Mouse (Mus musculus): ENCODE results near the gene Gm49450.
"Not testable (repeated sequence)": the region's sequence is repeated elsewhere in the genome, so short reads cannot be mapped to it uniquely, and the experiment has no call there.

The Gm49450 gene

GRCm38 (mm10) chr15:98985240-98985981, 32.1 kb upstream of the Gm49450 start:
- DNase-seq, result peak; percentile 83

GRCm38 (mm10) chr15:98984681-98985080, 31.3 kb upstream of the Gm49450 start:
- no peak for DNase-seq

DNA sequence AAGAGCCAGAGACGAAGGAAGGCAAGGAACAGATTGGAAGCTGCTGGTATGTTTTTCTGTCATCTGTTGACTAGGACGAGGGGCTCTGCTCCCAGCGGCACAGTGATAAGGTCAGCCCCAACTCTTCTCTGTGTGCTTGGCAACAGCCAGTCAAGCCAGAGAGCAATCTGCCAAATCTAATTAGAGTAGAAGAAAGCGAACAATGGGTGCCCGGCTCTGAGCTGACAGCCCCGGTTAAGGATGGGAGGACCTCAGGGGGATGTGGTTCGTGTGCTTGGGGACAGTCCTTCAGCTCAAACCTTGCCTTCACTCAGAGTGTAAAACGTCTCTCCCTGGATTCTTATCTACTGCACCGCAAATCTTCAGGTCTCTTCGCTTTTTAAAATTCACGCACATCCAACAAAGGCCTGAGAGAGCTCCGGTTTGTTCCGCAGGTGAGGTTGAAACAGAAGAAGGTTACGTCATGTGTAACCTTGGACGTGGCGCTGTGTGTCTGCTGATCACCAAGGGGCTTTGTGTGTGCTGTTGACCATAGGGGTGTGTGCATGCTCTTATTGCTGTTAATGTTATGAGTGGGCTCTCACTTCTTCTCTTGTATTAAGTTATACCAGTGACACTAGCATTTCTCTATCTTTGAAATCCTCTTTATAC, 30.2 kb upstream of the Gm49450 start:
- DNase-seq, result no peak

DNA sequence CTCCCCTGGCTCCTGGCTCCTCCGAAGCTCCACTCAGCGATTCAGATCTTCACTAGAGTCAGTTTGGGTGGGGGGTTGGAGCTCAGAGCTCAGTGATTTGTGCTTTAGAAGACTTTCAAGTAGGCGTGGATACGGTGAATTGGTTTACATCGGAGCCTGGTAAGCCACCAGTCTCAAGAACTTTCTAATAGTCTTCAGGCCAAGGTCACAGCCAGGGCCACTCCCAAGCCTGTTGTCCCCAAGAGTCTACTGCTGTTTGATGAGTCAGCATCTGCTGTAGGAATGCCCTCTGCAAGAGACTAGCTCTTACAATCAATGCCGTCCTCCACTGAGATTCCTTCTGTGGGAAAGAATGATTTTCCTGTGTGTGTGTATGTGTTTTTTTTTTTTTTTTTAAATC, 28.7 kb upstream of the Gm49450 start:
- DNase-seq, result no peak

- DNase-seq, result no peak
Measured at GRCm38 (mm10) chr15:98980012-98980614, 26.8 kb upstream of the Gm49450 start.

DNA sequence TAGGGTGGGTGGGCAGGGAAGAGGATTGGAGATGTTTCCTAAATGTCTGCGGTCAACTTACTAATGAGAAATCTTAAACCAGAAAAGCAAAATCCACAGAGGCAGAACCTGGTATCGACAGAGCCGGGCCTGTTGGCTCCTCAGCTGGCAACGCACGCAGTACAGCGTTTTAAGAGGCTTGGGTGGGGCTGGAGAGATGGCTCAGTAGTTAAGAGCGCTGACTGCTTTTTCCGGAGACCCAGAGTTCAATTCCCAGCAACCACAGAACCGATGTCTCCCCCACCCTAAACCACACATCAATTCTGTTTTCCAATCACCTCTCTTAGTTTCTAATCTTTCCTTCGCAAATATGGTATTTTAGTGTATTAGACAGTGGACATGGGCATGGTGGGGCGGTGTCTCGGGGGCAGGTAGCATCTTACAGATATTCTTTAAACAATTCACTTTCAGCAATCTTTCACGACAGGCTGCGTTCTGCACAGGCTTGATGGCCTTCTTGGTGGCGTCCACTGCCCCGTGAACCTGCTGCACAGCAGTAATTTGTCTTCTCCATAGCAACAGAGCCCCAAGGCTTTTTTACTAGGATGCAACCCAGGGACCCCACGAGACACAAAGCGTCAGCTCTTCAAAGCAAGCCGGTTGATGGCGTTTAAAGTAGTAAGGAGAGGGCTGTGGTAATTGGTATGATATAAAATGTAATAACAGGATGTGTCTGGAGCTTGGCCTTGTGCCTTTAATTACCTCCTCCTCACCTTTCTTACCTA, 25.2 kb upstream of the Gm49450 start:
- DNase-seq, result no peak

GRCm38 (mm10) chr15:98977759-98978408, 24.5 kb upstream of the Gm49450 start:
- DNase-seq, result peak; percentile 89

GRCm38 (mm10) chr15:98976763-98977758, 23.7 kb upstream of the Gm49450 start:
- DNase-seq, result peak; percentile 47

- DNase-seq, result peak; percentile 71
Measured at GRCm38 (mm10) chr15:98973015-98973614, 19.8 kb upstream of the Gm49450 start.

DNA sequence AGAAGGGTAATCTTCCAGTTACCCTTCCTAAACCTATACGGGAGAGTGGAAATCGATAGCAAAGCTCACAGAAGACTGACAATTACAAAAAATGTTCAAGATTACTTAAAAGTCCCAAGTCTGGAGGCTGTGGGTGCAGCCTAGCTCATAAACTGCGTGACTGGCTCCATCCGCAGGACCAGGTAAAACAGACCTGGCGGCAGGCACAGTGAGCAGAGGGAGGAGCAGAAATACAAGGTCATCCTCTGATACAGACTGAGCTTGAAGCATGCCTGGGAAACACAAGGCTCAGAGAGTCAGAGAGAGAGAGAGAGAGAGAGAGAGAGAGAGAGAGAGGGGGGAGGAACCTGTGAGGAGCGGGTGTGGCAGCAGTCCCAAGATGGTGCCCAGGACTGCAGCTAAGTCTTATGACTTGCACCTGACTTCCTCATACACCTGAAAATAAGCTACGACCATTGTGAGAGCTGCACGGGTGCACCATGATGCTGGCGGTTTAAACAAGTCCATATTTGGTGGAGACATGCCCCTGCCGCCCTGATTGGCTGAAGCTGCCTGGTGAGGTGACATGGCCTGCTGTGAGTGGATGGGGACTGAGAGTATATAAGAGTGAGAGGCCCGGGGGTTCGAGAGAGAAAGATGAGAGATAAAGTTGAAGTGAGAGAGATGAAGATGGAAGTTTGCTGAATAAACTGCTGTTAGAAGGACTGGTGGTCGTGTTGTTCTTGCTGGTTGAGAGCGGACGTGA, 18.4 kb upstream of the Gm49450 start:
- DNase-seq, result not testable (repeated sequence)

- DNase-seq, result no peak
Measured at GRCm38 (mm10) chr15:98971111-98971510, 17.8 kb upstream of the Gm49450 start.

DNA sequence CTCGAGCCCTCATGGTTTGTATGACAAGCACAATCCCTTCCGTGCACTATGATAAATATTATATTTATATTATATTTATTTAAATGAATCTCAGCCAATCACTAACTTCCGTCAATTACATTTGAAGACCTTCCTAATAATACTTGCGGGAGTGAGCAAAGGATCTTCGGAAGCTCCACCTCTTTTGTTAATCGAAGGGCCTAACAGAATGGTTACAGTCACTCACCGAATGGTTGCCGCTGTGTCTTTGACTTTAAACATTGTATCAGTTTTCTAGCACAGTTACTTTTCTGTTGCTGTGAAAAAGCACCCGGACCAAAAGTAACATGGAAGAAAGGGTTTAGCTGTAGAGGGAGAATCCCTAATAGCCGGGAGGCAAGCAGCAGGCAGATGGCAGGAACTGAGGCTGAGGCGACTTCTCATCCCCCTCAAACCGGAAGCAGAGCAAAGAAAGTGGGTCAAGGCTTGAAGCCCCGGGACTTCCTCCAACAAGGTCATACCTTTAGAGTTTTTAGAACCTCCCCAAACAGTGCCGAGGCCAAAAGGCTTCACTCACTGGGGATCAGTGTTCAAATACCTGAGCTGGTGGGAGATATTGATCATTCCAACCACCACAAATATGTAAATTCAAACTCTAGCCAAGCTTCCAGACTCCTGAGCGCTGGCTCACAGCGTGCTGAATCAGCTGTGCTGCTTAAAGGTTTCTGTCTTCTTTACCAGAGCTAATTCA, 16.2 kb upstream of the Gm49450 start:
- no peak for DNase-seq

DNA sequence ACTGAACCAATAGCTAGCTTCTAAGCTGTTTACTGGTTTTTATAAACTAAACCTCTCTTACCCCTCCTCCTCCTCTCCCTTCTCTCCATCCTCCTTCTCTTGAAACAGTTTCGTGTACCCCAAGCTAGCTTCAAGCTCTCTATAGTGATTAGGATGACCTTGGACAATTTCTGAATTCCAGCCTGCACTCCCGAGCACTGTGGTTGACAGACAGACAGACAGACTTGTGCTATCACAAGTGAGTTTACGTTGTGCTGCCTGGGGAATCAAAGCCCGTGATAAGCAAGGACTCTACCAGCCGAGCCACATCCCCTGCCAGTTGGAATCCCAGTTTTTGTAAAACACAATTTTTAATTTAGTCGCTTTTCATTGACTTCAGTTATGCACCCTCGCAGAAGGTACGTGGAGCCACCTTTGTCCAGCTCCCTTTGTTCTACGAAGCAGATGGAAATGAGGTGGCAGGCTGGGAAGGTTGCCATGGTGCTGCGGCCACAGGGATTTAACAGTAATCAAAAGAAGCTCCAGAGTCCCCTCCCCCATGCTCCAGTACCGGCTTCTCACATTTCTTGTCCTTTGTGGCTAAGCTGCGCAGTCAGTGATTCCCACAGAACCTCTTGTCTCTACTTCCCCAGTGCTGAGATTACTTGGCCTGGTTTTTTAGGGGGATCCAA, 15.5 kb upstream of the Gm49450 start:
- DNase-seq, result peak; percentile 36

GRCm38 (mm10) chr15:98959531-98959930, 6.2 kb upstream of the Gm49450 start:
- no peak for DNase-seq

GRCm38 (mm10) chr15:98958901-98959420, 5.6 kb upstream of the Gm49450 start:
- no peak for DNase-seq

DNA sequence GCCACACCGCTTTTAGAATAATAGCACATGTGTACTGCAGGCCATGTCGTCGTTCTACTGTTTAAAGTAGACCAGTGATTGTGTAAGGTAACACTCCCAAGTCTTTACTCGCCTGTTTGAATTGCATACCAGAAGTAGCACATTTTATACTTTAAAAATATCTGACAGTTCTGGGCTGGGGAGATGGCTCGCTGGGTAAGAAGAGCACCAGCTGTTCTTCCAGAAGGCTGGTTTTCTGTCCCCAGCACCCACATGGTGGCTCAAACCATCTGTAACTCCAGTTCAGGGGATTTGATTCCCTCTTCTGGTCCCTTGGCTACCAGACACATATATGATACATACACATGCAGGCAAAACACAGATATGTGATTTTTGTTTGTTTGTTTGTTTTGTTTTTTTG, 4.1 kb upstream of the Gm49450 start:
- no peak for DNase-seq

- no peak for DNase-seq
Measured at GRCm38 (mm10) chr15:98956000-98956399, 2.6 kb upstream of the Gm49450 start.

DNA sequence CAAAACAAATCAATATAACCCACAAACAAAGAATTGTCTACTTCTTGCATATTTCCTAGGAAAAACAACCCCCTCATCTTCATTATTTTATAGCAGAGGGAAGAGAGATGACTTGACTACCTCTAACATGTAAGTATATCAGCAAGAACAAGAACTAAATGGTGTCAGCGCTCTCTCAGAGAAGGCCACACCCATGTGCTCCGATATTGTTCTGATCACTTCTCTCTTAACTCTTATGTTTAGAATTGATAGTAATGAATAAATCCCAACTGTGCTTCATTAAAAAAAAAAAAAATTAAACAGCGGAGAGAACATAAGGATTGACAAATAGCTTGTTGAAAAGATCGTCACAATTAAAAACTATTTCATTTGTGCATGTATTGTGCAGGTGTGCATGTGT, 2.0 kb upstream of the Gm49450 start:
- DNase-seq, result no peak

Measured in kidney, adult 11 months (tissue).